Mouse (Mus musculus) hindlimb bud, embryonic 11.5 days (tissue): ENCODE measurements at regions not wholly inside any gene's neighbourhood (a gene's known extent, or its start where the extent isn't known, plus 50 kb on each side); places are given as distances from the start of the nearest gene placed in this dataset.
A peak's percentile ranks its signal among the peaks of the same experiment; 100 is the strongest.

Experiments used
- DNase-seq: peaks from one replicate; pipeline ENCODE4 v3.0.0-alpha.2; 2012; ENCODE audit warnings: low read depth, low spot score; ENCODE audit errors: extremely low spot score

DNA sequence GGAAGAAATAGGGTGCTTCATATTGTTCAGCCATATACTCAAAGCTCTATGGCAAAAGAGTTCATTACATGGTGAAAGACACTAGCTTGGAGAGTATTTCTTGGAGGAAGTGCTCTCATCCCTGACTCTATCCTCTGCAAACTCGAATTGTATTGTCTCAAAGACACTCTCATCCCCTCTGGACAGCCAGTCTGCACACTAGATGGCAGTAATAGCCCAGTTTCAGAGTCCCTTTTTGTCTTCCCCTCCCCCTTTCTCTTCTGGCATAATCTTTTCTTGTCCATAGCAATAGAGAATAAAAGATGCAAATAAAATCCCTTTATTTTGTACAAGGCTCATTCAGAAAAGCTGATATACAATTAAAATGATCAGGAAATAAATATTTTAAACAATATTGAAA is 662.5 kb upstream of the Nrsn1 start:
- DNase-seq, result peak; percentile 63

DNA sequence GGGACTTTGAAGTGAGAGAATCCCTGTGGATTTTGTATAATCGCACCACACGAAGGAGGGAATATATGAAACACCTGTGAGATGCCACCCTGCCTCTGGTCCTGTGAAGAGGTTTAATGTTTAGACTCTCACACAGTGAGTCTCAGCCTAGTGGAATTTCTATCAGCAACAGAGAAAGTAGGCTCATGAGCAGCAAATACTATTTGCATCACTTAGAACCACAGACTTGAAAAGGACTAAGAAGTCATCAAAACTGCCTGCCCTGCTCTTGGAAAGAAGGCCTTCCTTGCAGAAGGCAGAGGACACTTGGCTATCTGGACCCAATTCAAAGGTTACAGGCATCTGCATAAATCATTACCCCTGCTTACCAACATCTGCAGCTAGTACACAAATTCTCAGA is 662.1 kb upstream of the Nrsn1 start:
- no peak for DNase-seq

- no peak for DNase-seq
These were observed 655.4 kb upstream of the Nrsn1 start for GRCm38 (mm10) chr13:25925685-25926084.

DNA sequence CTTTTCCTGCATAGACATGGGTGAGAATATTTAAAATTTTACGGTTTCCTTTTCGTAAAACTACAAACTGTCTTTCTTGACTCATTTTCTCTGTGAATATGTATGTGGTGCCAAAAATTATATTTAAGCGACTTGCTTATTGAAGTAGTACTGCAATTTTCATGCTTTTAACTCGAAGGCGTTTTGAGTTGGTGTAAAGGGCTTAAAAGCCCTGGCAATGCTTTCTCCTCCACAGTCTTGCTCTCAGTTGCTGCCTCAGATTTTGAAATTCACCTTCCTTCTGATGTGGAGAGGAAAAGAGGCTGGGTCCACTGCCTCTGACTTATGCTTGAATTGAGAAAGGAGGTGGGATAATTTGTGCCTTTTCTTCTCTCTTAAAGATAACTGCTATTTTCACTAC is 629.6 kb upstream of the Nrsn1 start:
- DNase-seq, result no peak

GRCm38 (mm10) chr13:25893150-25893549 is 622.8 kb upstream of the Nrsn1 start:
- DNase-seq, result no peak

DNA sequence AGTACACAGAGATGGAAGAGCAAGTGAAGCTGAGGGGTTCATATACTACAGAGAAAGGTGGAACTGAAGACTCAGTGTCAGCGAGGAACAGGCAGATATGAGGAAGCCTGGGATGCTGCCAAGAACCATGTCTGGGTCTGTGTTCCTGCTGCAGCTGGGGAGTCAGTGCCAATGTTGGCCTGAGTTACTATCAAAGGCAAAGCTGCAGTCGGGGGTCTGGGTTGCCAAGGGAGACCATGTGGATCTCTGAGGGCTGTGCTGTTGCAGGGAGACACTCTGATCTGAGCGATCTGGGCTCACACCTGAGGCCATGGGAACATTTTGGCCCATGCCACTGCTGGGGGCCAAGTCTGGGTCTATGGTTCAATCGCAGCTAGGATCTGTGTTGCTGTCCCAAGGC is 612.5 kb upstream of the Nrsn1 start:
- DNase-seq, result no peak

GRCm38 (mm10) chr13:25868923-25869322 is 598.6 kb upstream of the Nrsn1 start:
- DNase-seq, result no peak

- DNase-seq, result no peak
These were observed 587.9 kb upstream of the Nrsn1 start for GRCm38 (mm10) chr13:25858207-25858606.

DNA sequence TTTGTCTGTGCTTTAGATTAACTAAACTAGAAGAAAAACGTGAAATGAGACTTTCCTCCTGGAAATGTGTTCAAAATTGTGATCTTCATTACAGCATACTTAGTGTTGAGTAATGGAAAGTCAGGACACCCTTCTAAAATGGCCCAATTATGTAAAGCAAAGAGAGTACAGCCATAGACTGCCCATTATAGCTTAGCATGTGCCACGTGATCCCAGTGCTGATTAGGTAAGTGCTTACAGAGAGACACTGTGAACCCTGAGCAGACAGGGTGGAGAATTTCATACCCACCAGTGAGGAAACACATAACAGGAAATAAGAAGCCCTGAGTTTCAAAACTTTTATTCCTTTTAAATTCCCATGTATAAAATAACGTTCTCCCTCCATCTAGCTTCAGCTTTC is 587.3 kb upstream of the Nrsn1 start:
- no peak for DNase-seq

DNA sequence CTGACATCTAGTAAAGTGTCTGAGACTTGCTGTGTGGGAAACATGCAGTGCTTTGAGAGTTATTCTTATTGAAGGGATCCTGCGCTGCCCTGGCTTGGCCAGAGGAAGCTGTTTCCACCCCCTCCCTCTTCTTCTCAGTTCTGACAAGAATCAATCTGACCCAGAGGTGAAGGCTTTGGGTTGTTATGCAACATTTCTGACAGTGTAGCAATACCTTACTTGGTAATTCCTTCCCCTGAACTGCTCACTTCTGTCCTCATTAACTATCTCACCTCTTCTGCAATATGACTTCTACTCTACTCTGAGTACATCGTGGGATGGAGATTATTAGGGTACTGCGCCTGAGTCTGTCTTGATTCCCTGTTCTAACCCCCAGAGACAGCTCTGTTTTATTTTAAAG is 586.8 kb upstream of the Nrsn1 start:
- no peak for DNase-seq

DNA sequence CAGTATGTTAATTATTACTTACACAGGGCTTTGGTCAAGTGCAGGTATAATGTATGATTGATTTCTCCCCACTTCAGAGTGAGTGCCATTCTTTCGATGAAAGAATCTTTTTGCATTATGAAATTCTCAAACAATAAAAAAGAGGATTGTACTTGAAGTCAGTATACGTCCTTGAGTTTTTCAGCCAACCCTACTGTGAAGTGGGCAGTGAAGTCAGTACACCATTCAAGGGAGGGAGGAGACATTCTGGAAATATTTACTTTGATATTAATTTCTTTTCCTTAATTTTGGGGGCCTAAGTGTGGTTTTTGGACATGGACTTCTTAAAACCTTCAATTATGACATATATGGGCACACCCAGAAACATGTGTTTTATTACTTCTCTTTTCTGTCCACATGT is 586.2 kb upstream of the Nrsn1 start:
- no peak for DNase-seq

DNA sequence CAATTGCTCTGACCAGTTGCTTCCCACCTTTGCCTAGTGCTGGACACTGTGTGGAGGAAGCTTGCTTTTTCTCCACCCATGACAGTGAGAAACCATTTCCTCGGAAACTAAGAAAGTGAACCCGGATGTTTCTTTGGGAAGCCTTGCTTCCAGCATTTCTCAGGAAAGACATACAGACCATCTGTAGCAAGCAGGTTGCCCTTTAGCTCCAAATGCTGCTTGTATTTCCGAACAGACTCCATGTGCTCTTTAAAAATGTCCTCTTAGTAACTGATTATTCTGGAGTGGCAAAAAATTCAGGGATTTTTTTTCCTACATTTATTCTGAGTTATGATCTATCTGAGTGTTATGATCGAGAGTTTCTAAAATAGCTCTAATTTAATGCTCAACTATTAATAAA is 577.9 kb upstream of the Nrsn1 start:
- DNase-seq, result no peak

- no peak for DNase-seq
These were observed 567.9 kb upstream of the Nrsn1 start for GRCm38 (mm10) chr13:25838237-25838636.

- no peak for DNase-seq
These were observed 559.0 kb upstream of the Nrsn1 start for GRCm38 (mm10) chr13:25829146-25829924.

DNA sequence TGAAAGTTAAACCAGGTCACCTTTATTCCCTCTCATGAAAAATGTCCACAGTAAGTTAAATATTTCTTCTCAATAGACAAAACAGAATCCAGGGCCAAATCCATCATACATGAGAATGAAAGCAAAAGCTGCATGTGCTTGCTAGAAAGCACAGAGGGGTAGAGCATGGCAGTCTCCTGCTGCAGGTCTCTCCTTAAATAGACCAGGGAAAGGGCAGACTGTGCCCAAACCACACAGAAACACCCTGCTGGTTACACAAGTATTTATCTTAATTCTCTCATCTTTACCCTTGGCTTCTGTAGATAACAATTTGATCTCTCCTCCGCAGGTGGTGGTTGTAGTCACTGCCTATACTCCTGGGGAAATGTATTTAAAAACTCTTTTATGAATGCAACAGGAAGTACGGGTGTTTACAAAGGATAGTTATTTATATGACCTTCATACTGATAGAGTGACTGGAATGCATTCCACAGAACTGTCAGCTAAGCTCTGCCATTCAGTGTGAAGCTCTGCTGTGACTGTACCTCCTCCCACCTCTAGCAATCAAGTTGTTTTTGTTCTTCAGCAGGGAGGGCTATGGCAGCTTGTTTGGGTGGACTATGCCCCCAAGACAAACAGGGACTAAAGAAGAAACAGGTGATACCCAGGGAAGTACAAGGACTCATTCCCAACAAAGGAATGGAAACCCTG is 538.4 kb upstream of the Nrsn1 start:
- DNase-seq, result no peak

DNA sequence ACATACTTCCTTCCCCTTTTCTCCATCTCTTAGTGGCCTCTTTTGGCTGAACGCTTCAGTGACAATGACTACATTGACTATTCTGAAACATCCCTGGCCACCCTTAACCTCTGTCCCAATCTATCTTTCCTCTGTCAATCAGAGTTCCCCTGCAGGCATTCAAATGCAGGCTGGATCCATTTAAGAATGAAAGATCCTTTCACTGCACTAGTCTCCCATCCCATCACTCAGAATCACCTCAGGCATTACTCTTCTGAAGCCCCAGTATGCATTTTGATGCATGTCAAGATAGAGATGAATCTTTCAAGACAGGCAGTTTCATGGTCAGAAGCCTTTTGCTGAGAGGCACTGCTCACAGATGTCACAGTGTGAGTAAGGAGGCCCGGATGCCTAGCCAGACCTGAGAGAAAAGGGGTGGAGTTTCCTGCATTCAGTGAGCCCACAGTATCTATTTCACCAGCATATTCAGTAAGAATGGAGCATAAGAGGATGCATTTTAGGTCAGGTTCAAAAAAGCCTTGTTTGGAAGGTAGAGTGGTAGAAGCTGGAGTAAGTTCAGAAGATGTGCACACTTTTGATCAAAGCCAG is 523.0 kb upstream of the Nrsn1 start:
- no peak for DNase-seq

- DNase-seq, result no peak
These were observed 510.9 kb upstream of the Nrsn1 start for GRCm38 (mm10) chr13:25781161-25781560.

DNA sequence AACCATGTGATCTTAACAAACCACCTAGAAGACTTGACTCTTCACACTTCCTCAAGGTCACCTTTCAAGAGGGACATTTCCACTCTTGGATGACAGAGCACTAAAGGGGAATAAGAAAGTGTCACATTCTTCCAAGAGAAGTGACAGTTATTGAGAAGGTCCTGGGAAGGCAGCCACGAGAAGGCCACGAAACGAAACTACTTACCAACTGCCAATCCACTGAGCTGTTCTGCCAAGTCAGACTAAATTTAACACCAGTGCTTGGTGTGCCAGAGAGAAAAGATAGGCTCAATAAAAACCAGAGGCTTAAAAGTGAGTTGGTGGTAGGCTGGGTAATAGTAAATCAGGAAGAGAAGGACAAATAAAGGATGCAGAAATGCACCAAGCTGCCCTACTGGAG is 507.4 kb upstream of the Nrsn1 start:
- DNase-seq, result no peak

DNA sequence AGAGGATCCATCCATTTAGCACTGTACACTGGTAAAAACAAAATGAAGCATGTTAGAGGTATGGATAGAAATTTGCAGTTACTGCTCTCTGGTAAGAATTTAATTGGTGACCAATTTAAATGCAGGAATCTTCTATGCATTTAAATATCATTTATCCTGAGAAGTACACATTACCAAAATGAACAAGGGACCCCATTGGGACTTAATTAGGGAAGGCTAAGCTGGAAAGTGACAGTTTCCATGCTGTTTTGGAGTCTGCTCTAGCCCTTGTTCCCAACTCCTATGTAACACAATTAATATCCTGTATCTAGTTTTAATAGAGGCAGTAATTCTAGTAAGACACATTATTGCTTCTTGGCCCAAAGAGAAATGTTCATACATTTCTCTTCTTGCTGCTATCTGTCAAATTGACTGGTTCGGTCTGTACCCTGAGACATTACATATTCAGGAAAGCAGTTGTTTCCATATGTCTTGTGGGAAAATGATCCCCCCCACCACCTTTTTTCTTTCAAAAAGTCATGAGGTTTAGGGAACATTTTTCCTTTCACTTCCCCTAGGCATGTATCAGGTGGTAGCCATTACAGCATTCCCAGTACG is 504.4 kb upstream of the Nrsn1 start:
- DNase-seq, result no peak

GRCm38 (mm10) chr13:25754515-25755105 is 484.3 kb upstream of the Nrsn1 start:
- DNase-seq, result peak; percentile 60

DNA sequence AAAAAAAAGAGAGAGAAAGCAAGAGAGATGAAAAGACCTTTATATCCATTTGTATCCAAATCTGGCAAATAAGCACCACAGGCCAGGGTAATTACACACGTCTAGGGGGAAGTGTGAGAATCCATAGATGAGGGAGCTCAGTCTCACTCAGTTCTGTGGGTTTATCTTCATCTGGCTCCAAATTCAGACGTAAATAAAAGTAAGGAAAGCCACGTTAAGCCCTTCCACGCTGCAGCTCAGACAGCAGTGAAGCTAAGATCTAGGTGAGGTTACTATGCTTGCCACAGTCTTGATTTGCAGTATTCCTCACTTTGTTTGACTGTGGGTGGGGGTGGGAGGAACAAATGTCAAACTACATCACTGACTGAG is 481.1 kb upstream of the Nrsn1 start:
- DNase-seq, result no peak
